In the genomic region with DNA sequence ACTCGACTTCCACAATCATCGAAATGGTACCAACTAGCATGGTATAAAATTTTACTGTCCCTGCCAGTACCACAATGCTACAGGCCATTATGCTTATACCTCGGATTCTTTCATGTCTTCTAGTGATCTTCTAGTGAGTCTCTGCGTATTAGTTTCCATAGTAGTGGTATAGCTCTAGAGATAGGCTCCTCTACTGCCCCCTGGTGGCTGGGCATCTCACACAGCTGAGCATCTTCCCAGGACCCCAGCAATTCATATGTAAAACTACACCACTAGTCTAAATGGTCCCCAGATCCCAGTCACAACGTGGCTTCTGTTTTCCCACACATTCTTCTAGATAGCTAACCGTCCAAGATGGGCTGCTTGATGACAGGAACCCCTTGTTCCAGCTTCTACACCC, we compare ENCODE assay signal across 9 mouse cellular contexts. TPM values are rescaled to one million over a fixed set of nuclear protein-coding genes. Genes with fewer than 3 reads are reported as not detected.
DNase-seq lines count a peak whose midpoint lies in the region; ATAC-seq lines count a peak whose summit lies in the region.
"Had no signal": no experiment of that assay in that cellular context is flagged by ENCODE, and none has a peak within 500 bp of the region (broad histone marks: within the 10 kb centered on the region; RNA-seq: fewer than 3 reads in every experiment).

No protein-coding gene starts in this region.

- H3K27ac ChIP-seq in midbrain, embryonic 13.5 days = peak overlapping the region; percentile 70
- H3K27ac ChIP-seq: stomach, embryonic 15.5 days had no signal

- no peak for ATAC-seq in frontal cortex, adult (ENCODE audit: low TSS enrichment)
- ATAC-seq in midbrain, embryonic 13.5 days = peak; percentile 46

- intact Hi-C loops in gastrocnemius, postnatal 14 days (cut with DNase I; ENCODE audit: low total_unique reads) = no loop called here

- peaks cover 26% of the 10 kb centered on the region for H3K4me1 ChIP-seq in midbrain, embryonic 13.5 days (replicated peaks)
- H3K4me1 ChIP-seq: stomach, embryonic 15.5 days had no signal

- H3K4me3 ChIP-seq in midbrain, embryonic 13.5 days (replicated peaks) = no peak overlapping the region
- H3K4me3 ChIP-seq: stomach, embryonic 15.5 days had no signal

- H3K36me3 ChIP-seq in midbrain, embryonic 13.5 days = peaks cover 7% of the 10 kb centered on the region; the same call in 1 of the 2 replicates
- H3K36me3 ChIP-seq: stomach, embryonic 15.5 days had no signal

- peak; percentile 69 to 75 for DNase-seq in frontal cortex, postnatal 36 days (ENCODE audit: low spot score in 2 of 2)
- peak; percentile 82 for DNase-seq in CD4-positive, CD25-positive, alpha-beta regulatory T cell, adult 2 months (ENCODE audit: low read depth, low spot score)
- DNase-seq in brain, adult 2 months (ENCODE audit: low read depth, low spot score) = peak; percentile 77
- peak; percentile 38 for DNase-seq in gastrocnemius, postnatal 14 days
- peak; percentile 76 for DNase-seq in kidney, postnatal 10 days
- DNase-seq in thymus, adult 18-20 months = peak; percentile 22 to 27

- no peaks in the 10 kb centered on the region for H3K9me3 ChIP-seq in midbrain, embryonic 13.5 days
- H3K9me3 ChIP-seq: stomach, embryonic 15.5 days had no signal

- 71% methylated on average over 6 of the region's 6 CpGs for WGBS in midbrain, embryonic 13.5 days

- no peak overlapping the region for H3K9ac ChIP-seq in midbrain, embryonic 13.5 days (replicated peaks)
- H3K9ac ChIP-seq: stomach, embryonic 15.5 days had no signal

- H3K4me2 ChIP-seq in midbrain, embryonic 13.5 days (replicated peaks) = 0 out of 2 replicates have a peak overlapping the region, but pooled peaks have one; percentile 25
- H3K4me2 ChIP-seq: stomach, embryonic 15.5 days had no signal

- H3K27me3 ChIP-seq in midbrain, embryonic 13.5 days = no peaks in the 10 kb centered on the region
- H3K27me3 ChIP-seq: stomach, embryonic 15.5 days had no signal

RNA-seq across cellular contexts. Expression of a gene that starts 59.6 kb away (rescaled TPM):
- not detected for total RNA-seq in gastrocnemius, postnatal 14 days (2021)
- polyA plus RNA-seq in midbrain, embryonic 13.5 days (2015; fragmentation: Nextera tagmentation; extraction: Ambion mirVana) = 1.5 and 1.7 TPM in 2 replicates

Comparison
In these comparisons a context has a peak if more than half of its experiments do, and no peak if none do; other contexts are left out.
1. DNase-seq: peak in every context shown above with its lines; median percentile 82 in CD4-positive, CD25-positive, alpha-beta regulatory T cell, adult 2 months; 77 in brain, adult 2 months; 76 in kidney, postnatal 10 days; 72 in frontal cortex, postnatal 36 days; 38 in gastrocnemius, postnatal 14 days; 24 in thymus, adult 18-20 months.